Mouse (Mus musculus): ENCODE results near the gene Ppfibp1.

DNA sequence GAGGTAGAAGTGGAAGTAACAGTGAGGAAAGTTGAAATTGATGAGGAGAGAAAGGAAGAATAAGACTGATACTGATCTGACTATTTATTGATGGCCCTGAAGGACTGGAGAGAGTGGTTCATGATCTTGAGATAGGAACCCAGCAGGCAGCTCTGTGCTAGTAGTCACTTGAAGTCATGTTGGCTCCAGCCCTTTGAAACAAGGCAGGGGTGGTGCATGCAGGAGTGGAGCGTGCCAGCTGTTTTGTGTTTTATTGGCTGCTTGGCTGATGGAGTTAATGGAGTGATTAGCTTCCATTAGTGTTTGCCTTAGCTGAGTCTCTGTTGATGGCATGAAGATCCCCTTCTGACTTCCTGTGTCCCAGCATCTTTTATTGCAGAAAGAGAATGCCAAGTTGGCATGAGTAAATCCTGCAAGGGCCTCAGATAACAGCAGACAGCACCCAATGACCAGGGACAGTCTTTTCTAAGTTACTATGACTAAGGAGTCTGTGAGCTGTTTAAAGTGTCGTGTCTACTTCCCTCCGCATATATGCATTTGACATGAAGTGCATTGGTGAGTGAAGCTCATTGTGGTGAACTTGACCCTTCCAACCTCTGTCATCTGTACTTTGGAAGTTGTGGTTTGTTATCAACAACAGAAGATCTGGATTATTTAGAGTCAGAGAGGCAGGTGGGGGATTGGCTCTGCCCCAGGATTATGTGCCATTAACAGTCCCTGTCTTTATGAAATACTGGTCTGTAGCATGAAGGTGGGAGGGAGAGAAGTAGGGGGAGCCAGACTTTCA lies 17.9 kb downstream of the Ppfibp1 start:
- no peak for TF ChIP-seq CTCF (IDR thresholded peaks at IDR 0.05; ENCODE audit: control insufficient read depth, insufficient read depth, low read length)
- no peak for TF ChIP-seq POLR2A (IDR thresholded peaks at IDR 0.05; ENCODE audit: borderline replicate concordance, control insufficient read depth, low read depth, low read length)
